Mouse (Mus musculus) pancreas, adult 10 weeks (tissue): ENCODE measurements around the gene Fbxl4. TPM values are rescaled to one million over a fixed set of nuclear protein-coding genes. Genes with fewer than 3 reads are reported as not detected.

ENCODE experiments used
- polyA plus RNA-seq: library from polyadenylated mRNA; stranded (reverse); fragments of 350-450 nt; fragmentation: Illumina TruSeq; extraction: RNeasy Lipid Tissue Mini Kit (QIAGEN cat#74804); gene quantifications from one replicate; pipeline ENCODE4 v1.2.3, GENCODE M21; 2015; ENCODE audit warnings: low read depth, low replicate concordance; ENCODE audit not compliant: insufficient read depth

The Fbxl4 gene
- 2.8 TPM for polyA plus RNA-seq

DNA sequence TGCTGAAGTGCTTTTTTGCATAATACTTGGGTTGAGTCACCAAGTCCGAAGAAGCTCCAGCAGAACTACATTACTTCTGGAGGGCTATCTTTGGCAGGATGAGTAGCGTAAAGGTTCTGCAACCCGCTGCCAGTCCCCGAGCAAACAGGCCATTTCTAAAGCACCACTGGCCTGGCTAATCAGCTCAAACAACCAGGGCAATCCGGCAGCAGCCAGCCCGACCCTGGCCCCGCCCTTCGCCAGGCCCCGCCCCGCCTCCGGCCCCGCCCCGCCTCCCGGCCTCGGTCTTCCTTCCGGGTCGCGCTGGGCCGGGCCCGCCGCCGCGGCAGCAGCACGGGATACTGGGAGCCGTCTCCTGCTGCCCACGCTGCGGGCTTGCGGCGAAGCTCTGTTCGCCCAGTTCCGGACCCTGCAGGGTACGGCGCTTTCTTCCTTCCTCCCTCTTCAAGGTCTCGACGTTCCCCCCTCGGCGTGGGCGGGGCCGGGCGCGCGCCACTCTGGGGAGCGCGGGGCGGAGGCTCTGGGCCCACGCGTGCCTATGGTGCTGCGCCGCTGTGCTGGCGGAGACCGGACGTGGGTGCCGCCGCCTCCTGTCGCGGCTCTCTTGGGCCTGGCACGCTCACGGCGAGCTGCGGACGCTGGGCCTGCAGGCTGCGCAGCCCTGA lies at the start of gene Fbxl4:
Gene Fbxl4, plus strand, starts transcription at position 278 of the 665 bp plus-strand sequence.

Other genes with a start within 250 kb of the Fbxl4 start
- not detected for gene Pou3f2, start 130.8 kb downstream of the Fbxl4 start, polyA plus RNA-seq